In genomic region chr1:181842781-181843180, GRCm38 (mm10) we compare ENCODE assay signal across 7 mouse cellular contexts. TPM values are rescaled to one million over a fixed set of nuclear protein-coding genes. Genes with fewer than 3 reads are reported as not detected.
DNase-seq lines count a peak whose midpoint lies in the region; ATAC-seq and TF ChIP-seq lines count a peak whose summit lies in the region.

Lbr (minus strand) TSS chr1:181843046.

- intact Hi-C loops in gastrocnemius, postnatal 36 days (cut with DNase I), result no loop called here

- H3K9ac ChIP-seq in intestine, embryonic 16.5 days (ENCODE audit: low read depth, low read length), result peak within 1 kb of the TSS; percentile 94
- peak within 1 kb of the TSS; percentile 76 for H3K9ac ChIP-seq in stomach, embryonic 15.5 days

- H3K4me3 ChIP-seq in C2C12 (ENCODE audit: insufficient read depth, poor library complexity, severe bottlenecking) (peak within 1 kb of the TSS; percentile 55), macrophage (ENCODE audit: inconsistent target) (peak within 1 kb of the TSS; percentile 23)
- H3K4me3 ChIP-seq in brown adipose tissue, adult 24 weeks (ENCODE audit: insufficient read depth, low read depth, low read length), result peak within 1 kb of the TSS; percentile 78
- H3K4me3 ChIP-seq in intestine, embryonic 16.5 days (ENCODE audit: low read length), result peak within 1 kb of the TSS; percentile 87
- peak within 1 kb of the TSS; percentile 71 for H3K4me3 ChIP-seq in stomach, embryonic 15.5 days (replicated peaks)

- H3K4me2 ChIP-seq in intestine, embryonic 16.5 days (ENCODE audit: low read depth, low read length), result peak within 1 kb of the TSS; percentile 88
- peak within 1 kb of the TSS; percentile 89 for H3K4me2 ChIP-seq in stomach, embryonic 15.5 days

- WGBS in intestine, embryonic 16.5 days, result under 1% methylated on average over 14 of the region's 14 CpGs
- WGBS in macrophage (ENCODE audit: missing documents), result 5% methylated on average over 14 of the region's 14 CpGs
- WGBS in stomach, embryonic 15.5 days, result under 1% methylated on average over 14 of the region's 14 CpGs

- peaks cover 6% of the 10 kb centered on the region for H3K4me1 ChIP-seq in brown adipose tissue, adult 24 weeks (ENCODE audit: control insufficient read depth, insufficient read depth, insufficient read length, low read length)
- H3K4me1 ChIP-seq in intestine, embryonic 16.5 days (ENCODE audit: control insufficient read depth, insufficient read depth, low read length), result peaks cover 22% of the 10 kb centered on the region
- peaks cover 11% of the 10 kb centered on the region; the same call in 1 of the 2 replicates for H3K4me1 ChIP-seq in stomach, embryonic 15.5 days

- peak; percentile 29 for DNase-seq in 3T3-L1 (ENCODE audit: low read depth, low spot score)
- DNase-seq in gastrocnemius, postnatal 36 days, result no peak

- H3K27me3 ChIP-seq in C2C12 (ENCODE audit: control insufficient read depth, insufficient read depth, insufficient read length), result no peaks in the 10 kb centered on the region
- no peaks in the 10 kb centered on the region for H3K27me3 ChIP-seq in intestine, embryonic 16.5 days (replicated peaks; ENCODE audit: control insufficient read depth, insufficient read depth, low read length)
- no peaks in the 10 kb centered on the region for H3K27me3 ChIP-seq in stomach, embryonic 15.5 days (replicated peaks)

- H3K79me2 ChIP-seq in C2C12 (ENCODE audit: control insufficient read depth, insufficient read depth), result peaks cover 42% of the 10 kb centered on the region
- H3K79me2 ChIP-seq in macrophage (ENCODE audit: inconsistent target), result peaks cover 38% of the 10 kb centered on the region

- H3K27ac ChIP-seq in brown adipose tissue, adult 24 weeks (replicated peaks; ENCODE audit: low read depth, low read length), result peak within 1 kb of the TSS; percentile 86
- peak within 1 kb of the TSS; percentile 98 for H3K27ac ChIP-seq in intestine, embryonic 16.5 days (ENCODE audit: low read length)
- peak within 1 kb of the TSS; percentile 39 for H3K27ac ChIP-seq in macrophage
- H3K27ac ChIP-seq in stomach, embryonic 15.5 days, result peak within 1 kb of the TSS; percentile 98

- H3K36me3 ChIP-seq in C2C12 (ENCODE audit: control insufficient read depth, insufficient read depth) (no peaks in the 10 kb centered on the region), macrophage (ENCODE audit: inconsistent target) (no peaks in the 10 kb centered on the region)
- H3K36me3 ChIP-seq in intestine, embryonic 16.5 days (ENCODE audit: control insufficient read depth, insufficient read depth, low read length), result no peaks in the 10 kb centered on the region
- H3K36me3 ChIP-seq in stomach, embryonic 15.5 days, result no peaks in the 10 kb centered on the region

- TF ChIP-seq CTCF in C2C12 (IDR thresholded peaks at IDR 0.05; ENCODE audit: control insufficient read depth, insufficient read depth, insufficient read length), result no peak

- no peaks in the 10 kb centered on the region for H3K9me3 ChIP-seq in intestine, embryonic 16.5 days (ENCODE audit: control insufficient read depth, low read length)
- H3K9me3 ChIP-seq in stomach, embryonic 15.5 days, result no peaks in the 10 kb centered on the region

- peak within 1 kb of the TSS; percentile 77 for H3ac ChIP-seq in C2C12 (ENCODE audit: control insufficient read depth, insufficient read length, low read depth)

- peaks cover 39% of the 10 kb centered on the region for H3K79me3 ChIP-seq in C2C12 (ENCODE audit: low read depth)

- peak; percentile 7; the same call in 1 of the 2 replicates for ATAC-seq in intestine, embryonic 16.5 days
- ATAC-seq in stomach, embryonic 15.5 days (ENCODE audit: insufficient read depth, low FRiP score, low read depth), result no peak

TF ChIP-seq in C2C12, 6 proteins besides CTCF, POLR2A, EP300 and RAD21:
- TF ChIP-seq CEBPB (IDR thresholded peaks at IDR 0.05; ENCODE audit: low read depth) (no peak), FOSL1 (IDR thresholded peaks at IDR 0.05; ENCODE audit: insufficient read depth, low read length, poor library complexity, severe bottlenecking) (no peak), USF1 (IDR thresholded peaks at IDR 0.05; ENCODE audit: low read depth) (no peak), MYOD1 (IDR thresholded peaks at IDR 0.05; ENCODE audit: control insufficient read depth, insufficient read length, low read depth) (no peak), MYOG (IDR thresholded peaks at IDR 0.05; ENCODE audit: control insufficient read depth, extremely low read depth, insufficient read length) (no peak), MAX (IDR thresholded peaks at IDR 0.05) (no peak)

RNA-seq across cellular contexts. Expression of gene Lbr, which starts in this region (rescaled TPM):
- 31.5 TPM for polyA plus RNA-seq in C2C12 (2012; fragmentation: generic; extraction: Trizol)
- 5.8 and 11.8 TPM in 2 replicates for polyA plus RNA-seq in brown adipose tissue, adult 24 weeks (2012; ENCODE audit: insufficient read depth, insufficient read length, missing spikeins)
- total RNA-seq in gastrocnemius, postnatal 36 days (2021), result 10 to 100 TPM; 17.7 to 20.5 TPM
- polyA plus RNA-seq in intestine, embryonic 16.5 days (2015; fragmentation: Nextera tagmentation; extraction: Ambion mirVana), result 123 and 130 TPM in 2 replicates
- total RNA-seq in macrophage (2018; cell fraction: chromatin; rRNA removed), result 10 to 100 TPM in 25 of 26 experiments, 1 to 10 TPM in 1; 7.5 to 47.2 (median 20.8) TPM
- total RNA-seq in macrophage (2018; cell fraction: cytosol; rRNA removed), result 10 to 100 TPM in 19 of 26 experiments, 1 to 10 TPM in 7; 7.8 to 20.5 (median 12.8) TPM
- 10 to 100 TPM in 24 of 26 experiments, 1 to 10 TPM in 2; 9.4 to 43.8 (median 17.2) TPM for total RNA-seq in macrophage (2018; cell fraction: nucleus; rRNA removed)
- polyA plus RNA-seq in macrophage (2018), result 4.9 to 13.9 TPM (median 13.4 TPM) in 3 replicates
- 127 and 133 TPM in 2 replicates for polyA plus RNA-seq in stomach, embryonic 15.5 days (2015; fragmentation: Nextera tagmentation; extraction: Ambion mirVana)

Comparison
In these comparisons a context has a peak if more than half of its experiments do, and no peak if none do; other contexts are left out.
1. H3K4me3 ChIP-seq: peak in every context shown above with its lines; median percentile 87 in intestine, embryonic 16.5 days; 78 in brown adipose tissue, adult 24 weeks; 71 in stomach, embryonic 15.5 days; 55 in C2C12; 23 in macrophage.
2. H3K27ac ChIP-seq: peak in every context shown above with its lines; median percentile 98 in intestine, embryonic 16.5 days; 98 in stomach, embryonic 15.5 days; 86 in brown adipose tissue, adult 24 weeks; 39 in macrophage.